Mouse (Mus musculus) ES-Bruce4 (cell line): Measurements from ENCODE around the gene Tfeb. TPM values are rescaled to one million over a fixed set of nuclear protein-coding genes. Genes with fewer than 3 reads are reported as not detected.
A peak's percentile ranks its signal among the peaks of the same experiment; 100 is the strongest.

Experiments
- H3K27ac ChIP-seq: 2 replicates; pipeline ENCODE4 v1.5.1; 2012; ENCODE audit warnings: low read length, inconsistent platforms; ENCODE audit not compliant: insufficient read depth
- H3K27me3 ChIP-seq: 2 replicates; pipeline ENCODE4 v1.6.1; 2012; ENCODE audit warnings: mild to moderate bottlenecking, low read length, inconsistent platforms; ENCODE audit not compliant: control insufficient read depth, poor library complexity, insufficient read depth, severe bottlenecking
- H3K36me3 ChIP-seq: 2 replicates; pipeline ENCODE4 v1.6.1; 2012; ENCODE audit warnings: inconsistent platforms, mild to moderate bottlenecking, low read length, moderate library complexity; ENCODE audit not compliant: control insufficient read depth, poor library complexity, insufficient read depth, severe bottlenecking
- H3K4me1 ChIP-seq: one replicate; pipeline ENCODE4 v1.8.1; 2011; ENCODE audit warnings: low read length; ENCODE audit not compliant: control insufficient read depth, insufficient read depth
- H3K4me3 ChIP-seq: 2 replicates; pipeline ENCODE4 v1.5.1; 2011; ENCODE audit warnings: low read depth, mild to moderate bottlenecking, low read length
- H3K9ac ChIP-seq: 2 replicates; pipeline ENCODE4 v1.6.1; 2012; ENCODE audit warnings: low read depth, mild to moderate bottlenecking, inconsistent platforms; ENCODE audit not compliant: poor library complexity, severe bottlenecking
- H3K9me3 ChIP-seq: replicated peaks from 2 replicates; pipeline ENCODE4 v1.6.1; 2012; ENCODE audit warnings: mild to moderate bottlenecking, low read length, inconsistent platforms; ENCODE audit not compliant: control insufficient read depth, poor library complexity, insufficient read depth, severe bottlenecking
- CTCF ChIP-seq: IDR thresholded peaks from one replicate; pipeline ENCODE4 v1.8.1; 2011; ENCODE audit warnings: low read depth, low read length
- EP300 ChIP-seq: IDR thresholded peaks from 2 replicates; pipeline ENCODE4 v1.6.1; 2011; ENCODE audit warnings: low read depth, low read length; ENCODE audit not compliant: insufficient read depth
- POLR2A ChIP-seq: IDR thresholded peaks from one replicate; pipeline ENCODE4 v1.8.1; 2011; ENCODE audit warnings: low read length; ENCODE audit not compliant: insufficient read depth
- polyA plus RNA-seq: library from polyadenylated mRNA; stranded (reverse); fragments of >200 nt; gene quantifications from 2 replicates; pipeline ENCODE4 v1.2.4, GENCODE M21; 2011; ENCODE audit warnings: low read depth; ENCODE audit not compliant: missing spikeins, insufficient read depth, insufficient read length

Gene Tfeb
- polyA plus RNA-seq, 1 experiment: 13.5 TPM

- Histone ChIP-seq H3K4me1 (peaks cover 3% of the 10 kb centered on the region), H3K9ac (no peak overlapping the region), H3K27me3 (no peaks in the 10 kb centered on the region), H3K9me3 (no peaks in the 10 kb centered on the region), H3K27ac (no peak overlapping the region), H3K4me3 (no peak overlapping the region), H3K36me3 (no peaks in the 10 kb centered on the region)
- TF ChIP-seq EP300 (no peak), CTCF (no peak), POLR2A (no peak)
These were observed 15.6 kb upstream of the Tfeb start for GRCm38 (mm10) chr17:47721183-47721582.

DNA sequence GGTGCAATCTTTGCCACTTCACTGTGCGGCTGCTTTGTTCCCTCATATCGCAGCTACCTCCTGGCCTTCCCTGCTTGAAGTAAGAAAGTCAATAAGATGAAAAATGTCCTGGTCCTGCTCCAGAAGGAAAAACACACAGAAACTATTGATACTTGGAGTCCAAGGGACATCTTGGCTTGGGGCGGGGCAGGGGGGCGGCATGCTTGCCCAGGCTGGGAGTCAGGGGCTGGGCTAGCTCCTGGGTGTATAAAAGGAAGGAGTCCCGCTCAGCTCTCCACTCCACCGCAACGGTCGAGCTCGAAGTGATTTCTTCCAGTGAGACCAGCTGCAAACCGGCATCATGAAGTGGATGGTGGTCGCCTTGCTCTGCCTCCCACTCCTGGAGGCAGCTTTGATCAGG is 10.3 kb upstream of the Tfeb start, which contains the start of gene Pgc:
Gene Pgc (plus strand): TSS at position 277 of the 400 bp plus-strand sequence.
- H3K4me1 ChIP-seq: peaks cover 13% of the 10 kb centered on the region
- no peak within 1 kb of the TSS for H3K27ac ChIP-seq
- H3K27me3 ChIP-seq: no peaks in the 10 kb centered on the region
- TF ChIP-seq CTCF (no peak), EP300 (no peak), POLR2A (no peak)
- no peak within 1 kb of the TSS for H3K9ac ChIP-seq
- no peaks in the 10 kb centered on the region for H3K9me3 ChIP-seq
- H3K4me3 ChIP-seq: no peak within 1 kb of the TSS
- H3K36me3 ChIP-seq: no peaks in the 10 kb centered on the region

- no peaks in the 10 kb centered on the region for H3K9me3 ChIP-seq
- H3K36me3 ChIP-seq: no peaks in the 10 kb centered on the region
- peaks cover 13% of the 10 kb centered on the region for H3K4me1 ChIP-seq
- H3K27ac ChIP-seq: no peak overlapping the region
- H3K4me3 ChIP-seq: peak overlapping the region; percentile 25; the same call in 1 of the 2 replicates
- TF ChIP-seq EP300: no peak
- peak; percentile 68 for TF ChIP-seq CTCF
- H3K27me3 ChIP-seq: no peaks in the 10 kb centered on the region
- H3K9ac ChIP-seq: no peak overlapping the region
These were observed 5.9 kb upstream of the Tfeb start for GRCm38 (mm10) chr17:47730633-47731575.

- Histone ChIP-seq H3K27ac (peak overlapping the region; percentile 69), H3K36me3 (no peaks in the 10 kb centered on the region), H3K4me1 (peaks cover 7% of the 10 kb centered on the region), H3K9me3 (no peaks in the 10 kb centered on the region), H3K27me3 (no peaks in the 10 kb centered on the region), H3K4me3 (no peak overlapping the region), H3K9ac (no peak overlapping the region; the same call in 1 of the 2 replicates)
- TF ChIP-seq EP300 (no peak), POLR2A (no peak), CTCF (no peak)
These were observed 1.2 kb upstream of the Tfeb start for GRCm38 (mm10) chr17:47735553-47736100.

DNA sequence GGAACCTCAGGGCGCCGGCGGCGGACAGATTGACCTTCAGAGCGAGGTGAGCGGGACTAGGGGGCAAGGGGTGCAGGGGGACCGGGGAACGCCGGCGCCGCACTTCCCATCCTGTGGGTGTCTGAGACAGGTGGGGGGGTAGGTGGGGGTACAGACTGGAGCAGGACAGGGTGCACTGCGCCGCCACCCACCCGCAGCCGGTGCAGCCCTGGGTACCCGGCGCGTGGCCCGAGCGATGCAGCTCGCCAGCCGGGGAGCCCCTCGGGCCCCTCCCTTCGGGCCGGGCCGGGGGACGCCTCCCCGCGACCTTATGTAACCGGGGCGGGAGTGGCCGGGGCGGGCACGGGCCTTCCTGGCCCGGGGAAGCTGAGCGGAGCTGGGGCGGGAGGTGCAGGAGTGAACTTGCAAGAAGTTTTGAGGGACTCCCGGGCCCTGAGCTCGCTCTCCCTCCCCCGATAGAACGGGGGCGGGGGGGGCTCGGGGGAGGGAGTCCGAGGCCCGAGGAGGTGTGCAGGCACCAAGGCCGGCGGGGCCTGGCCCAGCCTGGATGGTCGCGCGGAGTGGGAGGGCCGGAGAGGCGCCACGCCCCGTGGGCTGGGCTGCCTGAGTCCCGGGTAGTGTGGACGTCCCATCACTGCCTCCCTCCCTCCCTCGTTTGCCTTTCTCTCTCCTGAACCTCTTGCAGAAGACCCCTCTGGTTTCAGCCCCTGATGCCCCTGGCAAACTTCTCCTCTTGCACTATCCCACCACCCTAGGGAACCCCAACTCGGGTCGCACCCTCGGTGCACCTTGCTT is 638 bp downstream of the Tfeb start:
- TF ChIP-seq CTCF: no peak
- TF ChIP-seq EP300: no peak
- no peak for TF ChIP-seq POLR2A
- Histone ChIP-seq H3K4me1 (peaks cover 6% of the 10 kb centered on the region), H3K36me3 (no peaks in the 10 kb centered on the region), H3K27me3 (no peaks in the 10 kb centered on the region), H3K27ac (peak overlapping the region; percentile 67), H3K9ac (peak overlapping the region; percentile 81), H3K9me3 (no peaks in the 10 kb centered on the region), H3K4me3 (peak overlapping the region; percentile 74)
